11 mouse cellular contexts compared by ENCODE assay signal in genomic region chrX:100778397-100778796, GRCm38 (mm10). TPM values are rescaled to one million over a fixed set of nuclear protein-coding genes. Genes with fewer than 3 reads are reported as not detected.
DNase-seq lines count a peak whose midpoint lies in the region; ATAC-seq and TF ChIP-seq lines count a peak whose summit lies in the region.
"Had no signal": no experiment of that assay in that cellular context is flagged by ENCODE, and none has a peak within 500 bp of the region (broad histone marks: within the 10 kb centered on the region; RNA-seq: fewer than 3 reads in every experiment).

No protein-coding gene starts in this region.

- no peaks in the 10 kb centered on the region for H3K4me1 ChIP-seq in kidney, postnatal 0 days (replicated peaks; ENCODE audit: insufficient read depth, low read length)
- no peaks in the 10 kb centered on the region; the same call in 1 of the 2 replicates for H3K4me1 ChIP-seq in kidney, adult 2 months (ENCODE audit: control insufficient read depth, insufficient read depth, low read length)
- peaks cover 50% of the 10 kb centered on the region for H3K4me1 ChIP-seq in forebrain, embryonic 10.5 days
- peaks cover 3% of the 10 kb centered on the region for H3K4me1 ChIP-seq in intestine, embryonic 16.5 days (ENCODE audit: control insufficient read depth, insufficient read depth, low read length)
- H3K4me1 ChIP-seq in neural tube, embryonic 13.5 days (replicated peaks), result peaks cover 41% of the 10 kb centered on the region

- no peak for DNase-seq in kidney, postnatal 0 days (ENCODE audit: low spot score)
- no peak for DNase-seq in kidney, adult 2 months
- no peak for DNase-seq in forebrain, embryonic 10.5 days (ENCODE audit: extremely low spot score, low spot score)
- no peak for DNase-seq in left cerebral cortex, postnatal 36 days (ENCODE audit: low spot score in 2 of 2)
- DNase-seq in adrenal gland, adult 2 months, result no peak
- DNase-seq: cerebellum, adult 11-12 months; gastrocnemius, postnatal 36 days had no signal

- intact Hi-C loops in left cerebral cortex, postnatal 36 days (cut with DNase I), result loop anchor here (10.0 kb wide), 1 partner anchor 166 kb away; no protein-coding TSS in a partner anchor

- ATAC-seq in kidney, postnatal 0 days (replicated peaks; ENCODE audit: low FRiP score, low read depth), result no peak
- ATAC-seq in intestine, embryonic 16.5 days, result no peak
- ATAC-seq in neural tube, embryonic 13.5 days (ENCODE audit: low read depth), result no peak
- ATAC-seq in cerebellum, adult (ENCODE audit: insufficient number of reproducible peaks, low FRiP score, low TSS enrichment), result no peak

- H3K9ac ChIP-seq in kidney, postnatal 0 days (ENCODE audit: low read depth, low read length), result no peak overlapping the region
- peak overlapping the region; percentile 65; the same call in 1 of the 2 replicates for H3K9ac ChIP-seq in intestine, embryonic 16.5 days (ENCODE audit: low read depth, low read length)
- peak overlapping the region; percentile 75 for H3K9ac ChIP-seq in neural tube, embryonic 13.5 days
- H3K9ac ChIP-seq: liver, embryonic 15.5 days had no signal

- 40% methylated on average over 5 of the region's 5 CpGs for WGBS in kidney, postnatal 0 days
- WGBS in kidney, adult 2 months, result 50% methylated on average over 5 of the region's 5 CpGs
- 30% methylated on average over 5 of the region's 5 CpGs for WGBS in forebrain, embryonic 10.5 days
- WGBS in intestine, embryonic 16.5 days, result 24% methylated on average over 5 of the region's 5 CpGs
- 26% methylated on average over 5 of the region's 5 CpGs for WGBS in neural tube, embryonic 13.5 days

- no peaks in the 10 kb centered on the region for H3K27me3 ChIP-seq in kidney, postnatal 0 days (ENCODE audit: insufficient read depth, low read length)
- H3K27me3 ChIP-seq in kidney, adult 2 months (replicated peaks; ENCODE audit: control insufficient read depth, insufficient read depth, low read length), result no peaks in the 10 kb centered on the region
- peaks cover 52% of the 10 kb centered on the region for H3K27me3 ChIP-seq in forebrain, embryonic 10.5 days (ENCODE audit: poor library complexity, severe bottlenecking)
- H3K27me3 ChIP-seq in intestine, embryonic 16.5 days (replicated peaks; ENCODE audit: control insufficient read depth, insufficient read depth, low read length), result no peaks in the 10 kb centered on the region
- no peaks in the 10 kb centered on the region for H3K27me3 ChIP-seq in neural tube, embryonic 13.5 days
- H3K27me3 ChIP-seq: liver, embryonic 15.5 days had no signal

- H3K36me3 ChIP-seq in kidney, postnatal 0 days (ENCODE audit: insufficient read depth, low read length), result no peaks in the 10 kb centered on the region
- H3K36me3 ChIP-seq in kidney, adult 2 months (ENCODE audit: control insufficient read depth, insufficient read depth, low read length), result no peaks in the 10 kb centered on the region
- H3K36me3 ChIP-seq in forebrain, embryonic 10.5 days (replicated peaks), result no peaks in the 10 kb centered on the region; the same call in 1 of the 2 replicates
- no peaks in the 10 kb centered on the region for H3K36me3 ChIP-seq in intestine, embryonic 16.5 days (ENCODE audit: control insufficient read depth, insufficient read depth, low read length)
- no peaks in the 10 kb centered on the region for H3K36me3 ChIP-seq in neural tube, embryonic 13.5 days
- H3K36me3 ChIP-seq: liver, embryonic 15.5 days had no signal

- no peak overlapping the region for H3K27ac ChIP-seq in kidney, postnatal 0 days
- H3K27ac ChIP-seq in kidney, adult 2 months (ENCODE audit: insufficient read depth, low read depth, low read length), result no peak overlapping the region
- peak overlapping the region; percentile 96 for H3K27ac ChIP-seq in forebrain, embryonic 10.5 days
- H3K27ac ChIP-seq in intestine, embryonic 16.5 days (ENCODE audit: low read length), result no peak overlapping the region
- H3K27ac ChIP-seq in neural tube, embryonic 13.5 days (replicated peaks), result no peak overlapping the region
- H3K27ac ChIP-seq: liver, embryonic 15.5 days had no signal

- no peak for TF ChIP-seq POLR2A in kidney, adult 2 months (IDR thresholded peaks at IDR 0.05; ENCODE audit: low read depth, low read length)

- H3K4me2 ChIP-seq in kidney, postnatal 0 days (ENCODE audit: low read length), result peak overlapping the region; percentile 59
- H3K4me2 ChIP-seq in intestine, embryonic 16.5 days (ENCODE audit: low read depth, low read length), result peak overlapping the region; percentile 59
- peak overlapping the region; percentile 58 for H3K4me2 ChIP-seq in neural tube, embryonic 13.5 days

- no peak overlapping the region for H3K4me3 ChIP-seq in kidney, postnatal 0 days (replicated peaks; ENCODE audit: low read depth, low read length)
- H3K4me3 ChIP-seq in kidney, adult 2 months (ENCODE audit: insufficient read depth, low read depth, low read length), result no peak overlapping the region; the same call in 1 of the 2 replicates
- peak overlapping the region; percentile 68 for H3K4me3 ChIP-seq in forebrain, embryonic 10.5 days
- H3K4me3 ChIP-seq in intestine, embryonic 16.5 days (ENCODE audit: low read length), result peak overlapping the region; percentile 53
- H3K4me3 ChIP-seq in neural tube, embryonic 13.5 days, result peak overlapping the region; percentile 47

- H3K9me3 ChIP-seq in kidney, postnatal 0 days (replicated peaks; ENCODE audit: low read length), result no peaks in the 10 kb centered on the region
- H3K9me3 ChIP-seq in forebrain, embryonic 10.5 days, result no peaks in the 10 kb centered on the region
- H3K9me3 ChIP-seq in intestine, embryonic 16.5 days (ENCODE audit: control insufficient read depth, low read length), result no peaks in the 10 kb centered on the region
- no peaks in the 10 kb centered on the region for H3K9me3 ChIP-seq in neural tube, embryonic 13.5 days
- H3K9me3 ChIP-seq: liver, embryonic 15.5 days had no signal

- TF ChIP-seq CTCF in kidney, postnatal 0 days (IDR thresholded peaks at IDR 0.05; ENCODE audit: low read depth), result no peak
- TF ChIP-seq CTCF in kidney, adult 2 months (conservative IDR thresholded peaks at IDR 0.05; ENCODE audit: insufficient read depth, insufficient read length, low read depth, low read length), result no peak

RNA-seq across cellular contexts. Expression of gene Dlg3, which starts 10.9 kb away (rescaled TPM):
- polyA plus RNA-seq in kidney, postnatal 0 days (2015; fragmentation: Nextera tagmentation; extraction: Ambion mirVana), result 1.8 and 1.9 TPM in 2 replicates
- 12.2 and 13.9 TPM in 2 replicates for polyA plus RNA-seq in kidney, adult 2 months (2012; rRNA removed)
- polyA plus RNA-seq in forebrain, embryonic 10.5 days (2016; fragmentation: Nextera tagmentation; extraction: Ambion mirVana), result 15.6 and 16.8 TPM in 2 replicates
- 8.5 and 11.0 TPM in 2 replicates for polyA plus RNA-seq in intestine, embryonic 16.5 days (2015; fragmentation: Nextera tagmentation; extraction: Ambion mirVana)
- 5.2 and 6.9 TPM in 2 replicates for polyA plus RNA-seq in neural tube, embryonic 13.5 days (2015; fragmentation: Nextera tagmentation; extraction: Ambion mirVana)
- total RNA-seq in left cerebral cortex, postnatal 36 days (2021), result 100 to 1,000 TPM; 148 to 149 TPM
- total RNA-seq in adrenal gland, adult 2 months (2021), result 10 to 100 TPM; 33.3 to 48.6 TPM
- 7.1 TPM in 2 replicates for polyA plus RNA-seq in adrenal gland, adult 2 months (2012; rRNA removed)

RNA-seq across cellular contexts. Expression of gene Gdpd2, which starts 48.7 kb away (rescaled TPM):
- polyA plus RNA-seq in kidney, postnatal 0 days (2015; fragmentation: Nextera tagmentation; extraction: Ambion mirVana), result 0.94 and 1.3 TPM in 2 replicates
- polyA plus RNA-seq in kidney, adult 2 months (2012; rRNA removed), result 1.1 and 1.3 TPM in 2 replicates
- 3.6 and 3.8 TPM in 2 replicates for polyA plus RNA-seq in forebrain, embryonic 10.5 days (2016; fragmentation: Nextera tagmentation; extraction: Ambion mirVana)
- polyA plus RNA-seq in intestine, embryonic 16.5 days (2015; fragmentation: Nextera tagmentation; extraction: Ambion mirVana), result 1.5 and 1.8 TPM in 2 replicates
- polyA plus RNA-seq in neural tube, embryonic 13.5 days (2015; fragmentation: Nextera tagmentation; extraction: Ambion mirVana), result 21.4 and 27.8 TPM in 2 replicates
- 1 to 10 TPM; 7.2 TPM for total RNA-seq in left cerebral cortex, postnatal 36 days (2021)
- total RNA-seq in adrenal gland, adult 2 months (2021), result under 1 TPM; 0.17 to 0.20 TPM
- polyA plus RNA-seq in adrenal gland, adult 2 months (2012; rRNA removed), result 0.60 and 0.86 TPM in 2 replicates
- total RNA-seq: gastrocnemius, postnatal 36 days had no signal

Comparison
In these comparisons a context has a peak if more than half of its experiments do, and no peak if none do; other contexts are left out.
1. H3K4me3 ChIP-seq: peak in forebrain, embryonic 10.5 days (single experiment), intestine, embryonic 16.5 days (single experiment) and neural tube, embryonic 13.5 days (single experiment); none in kidney, postnatal 0 days (single experiment) and kidney, adult 2 months (single experiment).
2. Peak in every context shown above with its lines, with median percentiles within 50 percentile points of each other: H3K4me2 ChIP-seq.